Mouse (Mus musculus) liver, adult 2 months (tissue): ENCODE measurements around the gene Gabbr2.

Experiments used
- CTCF ChIP-seq: fragments of 200-500 bp; IDR thresholded peaks from 2 replicates; pipeline ENCODE4 v1.5.1; 2011; ENCODE audit warnings: low read depth, low read length, control low read depth
- POLR2A ChIP-seq: fragments of 200-500 bp; IDR thresholded peaks from 2 replicates; pipeline ENCODE4 v1.6.1; 2011; ENCODE audit warnings: low read length, control low read depth; ENCODE audit not compliant: insufficient read depth; ENCODE audit errors: extremely low read depth

GRCm38 (mm10) chr4:46759838-46760237, 231.8 kb downstream of the Gabbr2 start:
- TF ChIP-seq CTCF, result no peak
- no peak for TF ChIP-seq POLR2A
